Mouse (Mus musculus) megakaryocyte, embryonic 14.5 days (primary cell): Measurements from ENCODE around the gene Srebf2.

Source experiments
- FLI1 ChIP-seq: IDR thresholded peaks from 2 replicates; pipeline ENCODE4 v1.6.1; 2012; ENCODE audit warnings: low read length, inconsistent platforms, mixed read lengths
- GATA1 ChIP-seq: IDR thresholded peaks from 3 replicates; pipeline ENCODE4 v1.6.1; 2012; ENCODE audit warnings: mixed read lengths, low read length, inconsistent platforms, borderline replicate concordance

- TF ChIP-seq GATA1 (no peak), FLI1 (no peak)
Observed at GRCm38 (mm10) chr15:82164061-82164399, 17.0 kb downstream of the Srebf2 start.
